Mouse (Mus musculus) adrenal gland, postnatal 10 days (tissue): Measurements from ENCODE around the gene Ap1s3. TPM values are rescaled to one million over a fixed set of nuclear protein-coding genes. Genes with fewer than 3 reads are reported as not detected.
A peak's percentile ranks its signal among the peaks of the same experiment; 100 is the strongest.
"Not testable (repeated sequence)": the region's sequence is repeated elsewhere in the genome, so short reads cannot be mapped to it uniquely, and the experiment has no call there.

Experiments
- DNase-seq: peaks from one replicate; pipeline ENCODE4 v3.0.0; 2021; ENCODE audit warnings: mixed read lengths
- total RNA-seq, 2 experiments: library from RNA; stranded (reverse); gene quantifications; 2 replicates each; pipeline ENCODE4 v1.2.3; 2021

Ap1s3 gene
- total RNA-seq, 2 experiments from 2014 or later = 1.8 to 2.9 TPM

GRCm38 (mm10) chr1:79664911-79665310 lies 6.9 kb downstream of the Ap1s3 start:
- no peak for DNase-seq

- DNase-seq = no peak
Observed at GRCm38 (mm10) chr1:79659598-79659997, 12.2 kb downstream of the Ap1s3 start.

GRCm38 (mm10) chr1:79657411-79657810 lies 14.4 kb downstream of the Ap1s3 start:
- no peak for DNase-seq

GRCm38 (mm10) chr1:79655819-79656555 lies 15.8 kb downstream of the Ap1s3 start:
- no peak for DNase-seq

DNA sequence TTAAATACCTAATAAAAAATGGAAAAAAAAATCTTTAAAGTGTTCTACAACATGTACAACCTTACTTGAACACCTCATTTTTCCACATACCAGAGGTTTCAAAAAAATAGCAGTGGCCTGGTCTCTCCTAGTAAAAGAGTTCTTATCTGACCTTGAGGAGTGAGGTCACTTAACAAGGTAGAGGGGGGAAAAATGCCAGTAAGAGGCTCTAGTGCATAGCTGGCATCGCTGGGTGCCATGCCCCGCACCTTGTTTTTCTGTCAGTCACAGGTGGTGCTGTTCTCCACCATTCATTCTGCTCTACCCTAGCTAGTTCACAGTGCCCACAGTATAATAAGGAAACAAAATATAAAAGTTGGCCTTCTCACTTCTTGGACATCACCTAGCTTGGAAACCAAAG lies 16.8 kb downstream of the Ap1s3 start:
- no peak for DNase-seq

GRCm38 (mm10) chr1:79643411-79644110 lies 28.2 kb downstream of the Ap1s3 start:
- DNase-seq = no peak

GRCm38 (mm10) chr1:79642680-79643079 lies 29.1 kb downstream of the Ap1s3 start:
- DNase-seq = no peak

DNA sequence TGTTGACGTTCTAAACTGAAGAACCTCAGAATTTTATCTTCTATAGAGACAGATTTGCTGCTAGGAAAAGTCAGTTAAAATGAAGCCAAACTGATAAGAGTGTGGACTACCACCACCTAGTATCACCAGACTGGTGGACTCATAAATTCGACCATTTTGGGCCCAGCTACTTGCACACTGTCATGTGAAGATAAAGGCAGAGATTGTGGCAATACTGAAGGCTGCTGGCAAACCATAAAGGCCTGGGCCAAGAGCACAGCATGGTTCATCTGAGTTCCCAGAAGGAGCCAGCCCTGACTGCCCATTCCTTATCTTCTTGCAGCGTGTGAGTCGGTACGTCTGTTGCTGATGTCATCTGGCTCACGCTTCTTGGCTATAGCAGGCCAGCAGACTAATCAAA lies 30.4 kb downstream of the Ap1s3 start:
- no peak for DNase-seq

GRCm38 (mm10) chr1:79640151-79640550 lies 31.6 kb downstream of the Ap1s3 start:
- peak; percentile 56 for DNase-seq

- DNase-seq = no peak
Observed at GRCm38 (mm10) chr1:79639683-79640082, 32.1 kb downstream of the Ap1s3 start.

DNA sequence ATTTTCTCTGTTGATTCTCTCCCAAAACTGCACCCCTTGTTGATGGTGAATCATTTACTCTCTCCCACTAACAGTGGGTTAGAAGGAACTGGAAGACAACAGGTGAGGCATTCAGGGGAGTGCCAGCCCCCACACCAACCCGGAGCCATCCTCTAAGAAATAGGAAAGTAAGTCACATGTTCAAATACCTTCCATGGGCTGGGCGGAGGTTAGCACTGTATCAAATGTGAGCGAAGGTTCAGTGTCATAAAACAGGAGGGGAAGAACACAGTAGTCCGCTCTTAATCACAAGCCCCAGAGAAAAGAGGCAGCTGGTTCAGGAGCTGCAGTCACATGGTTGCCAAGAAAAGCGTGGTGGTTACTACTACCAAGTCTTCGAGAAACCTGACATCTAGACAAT lies 32.7 kb downstream of the Ap1s3 start:
- DNase-seq = no peak

DNA sequence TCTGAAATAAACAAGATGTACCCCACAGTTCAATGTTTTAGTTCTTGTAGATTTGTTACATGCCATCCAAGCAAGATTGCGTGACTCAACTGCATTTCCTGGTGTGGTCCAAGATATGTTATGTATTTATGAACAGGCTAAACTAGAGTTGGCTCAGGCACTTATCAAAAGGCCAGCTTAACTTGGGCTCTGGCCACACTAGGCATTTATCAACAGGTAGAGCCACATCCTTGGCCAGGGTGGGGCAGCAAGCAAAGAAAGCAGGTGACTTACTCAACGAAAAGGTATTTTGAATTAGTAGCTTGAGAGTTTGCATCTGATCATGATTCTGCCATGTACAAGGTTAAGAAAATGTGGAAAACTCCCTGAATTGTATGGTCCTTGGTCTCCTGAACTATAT lies 34.0 kb downstream of the Ap1s3 start:
- DNase-seq = no peak

- DNase-seq = no peak
Observed at GRCm38 (mm10) chr1:79631521-79631920, 40.3 kb downstream of the Ap1s3 start.

DNA sequence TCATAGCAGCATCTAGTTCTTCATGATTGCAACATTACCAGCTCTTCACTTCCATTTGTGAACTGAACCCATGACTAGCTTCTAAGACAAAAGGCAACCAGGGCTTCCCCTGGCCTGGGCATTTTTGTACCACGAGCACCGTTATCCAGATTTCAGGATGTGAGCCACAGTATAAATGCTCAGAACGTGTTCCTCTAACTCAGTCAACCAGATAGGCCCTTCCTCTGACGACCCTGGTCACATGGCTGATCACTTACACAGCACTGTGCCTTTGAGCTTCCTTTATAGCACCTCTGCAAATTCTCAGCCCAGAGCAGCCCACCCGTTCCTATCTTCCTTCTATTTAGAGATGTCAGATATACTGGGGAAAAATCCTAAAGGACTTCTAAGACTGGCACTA lies 42.0 kb downstream of the Ap1s3 start:
- no peak for DNase-seq

- DNase-seq = peak; percentile 19
Observed at GRCm38 (mm10) chr1:79626140-79626539, 45.6 kb downstream of the Ap1s3 start.

DNA sequence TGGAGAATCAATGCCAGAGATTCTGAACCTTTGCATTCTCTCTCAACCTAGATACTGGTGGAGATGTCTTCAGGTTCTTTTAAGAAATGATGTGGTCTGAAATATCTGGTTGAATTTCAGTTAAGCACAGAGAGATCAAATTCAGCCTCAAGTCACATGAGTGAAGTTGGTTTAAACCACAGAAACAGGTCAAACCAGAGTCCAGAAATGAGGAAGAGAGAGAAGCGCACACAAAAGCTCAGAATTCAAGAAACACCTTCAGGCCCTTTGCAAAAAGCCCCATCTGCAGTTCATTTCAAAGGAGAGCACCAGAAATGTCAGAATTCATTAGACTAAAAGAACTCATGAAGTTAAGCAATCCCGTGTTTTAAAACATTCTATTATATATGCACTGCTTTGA lies 52.3 kb downstream of the Ap1s3 start:
- no peak for DNase-seq

- DNase-seq = no peak
Observed at GRCm38 (mm10) chr1:79616492-79616891, 55.3 kb downstream of the Ap1s3 start.

DNA sequence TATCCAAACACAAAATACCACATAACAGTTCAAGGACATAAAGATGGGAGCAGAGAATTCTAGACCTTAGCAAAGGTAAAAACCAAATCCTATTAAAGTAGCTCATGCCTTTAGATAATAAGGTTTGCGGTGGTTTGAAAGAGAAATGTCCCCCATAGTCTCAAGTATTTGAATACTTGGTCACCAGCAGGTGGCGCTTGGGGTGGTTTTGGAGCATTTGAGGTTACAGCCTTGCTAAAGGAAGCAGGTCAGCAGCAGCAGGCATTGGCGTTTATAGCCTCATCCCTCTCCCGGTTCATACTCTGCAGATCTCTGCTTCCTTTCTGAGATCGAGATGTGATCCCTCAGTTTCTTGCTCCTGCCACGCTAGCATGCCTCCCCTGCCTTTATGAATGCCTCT lies 57.3 kb downstream of the Ap1s3 start:
- DNase-seq = no peak

DNA sequence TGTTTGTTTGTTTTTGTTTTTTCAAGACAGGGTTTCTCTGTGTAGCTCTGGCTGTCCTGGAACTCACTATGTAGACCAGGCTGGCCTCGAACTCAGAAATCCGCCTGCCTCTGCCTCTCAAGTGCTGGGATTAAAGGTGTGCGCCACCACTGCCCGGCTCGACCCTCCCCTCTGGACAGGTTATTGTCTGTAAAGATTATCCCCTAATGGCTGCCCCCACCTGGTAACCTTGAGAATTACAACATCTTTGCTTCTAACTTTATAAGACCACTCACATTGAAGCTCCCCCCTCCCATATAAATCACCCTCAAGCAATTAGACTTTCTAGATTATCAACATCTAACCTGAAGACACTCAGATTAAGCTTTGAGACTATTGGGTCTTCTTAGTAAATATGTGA lies 60.5 kb downstream of the Ap1s3 start:
- DNase-seq = not testable (repeated sequence)

GRCm38 (mm10) chr1:79608856-79609255 lies 62.9 kb downstream of the Ap1s3 start:
- not testable (repeated sequence) for DNase-seq

GRCm38 (mm10) chr1:79602500-79602899 lies 69.3 kb downstream of the Ap1s3 start:
- DNase-seq = no peak

DNA sequence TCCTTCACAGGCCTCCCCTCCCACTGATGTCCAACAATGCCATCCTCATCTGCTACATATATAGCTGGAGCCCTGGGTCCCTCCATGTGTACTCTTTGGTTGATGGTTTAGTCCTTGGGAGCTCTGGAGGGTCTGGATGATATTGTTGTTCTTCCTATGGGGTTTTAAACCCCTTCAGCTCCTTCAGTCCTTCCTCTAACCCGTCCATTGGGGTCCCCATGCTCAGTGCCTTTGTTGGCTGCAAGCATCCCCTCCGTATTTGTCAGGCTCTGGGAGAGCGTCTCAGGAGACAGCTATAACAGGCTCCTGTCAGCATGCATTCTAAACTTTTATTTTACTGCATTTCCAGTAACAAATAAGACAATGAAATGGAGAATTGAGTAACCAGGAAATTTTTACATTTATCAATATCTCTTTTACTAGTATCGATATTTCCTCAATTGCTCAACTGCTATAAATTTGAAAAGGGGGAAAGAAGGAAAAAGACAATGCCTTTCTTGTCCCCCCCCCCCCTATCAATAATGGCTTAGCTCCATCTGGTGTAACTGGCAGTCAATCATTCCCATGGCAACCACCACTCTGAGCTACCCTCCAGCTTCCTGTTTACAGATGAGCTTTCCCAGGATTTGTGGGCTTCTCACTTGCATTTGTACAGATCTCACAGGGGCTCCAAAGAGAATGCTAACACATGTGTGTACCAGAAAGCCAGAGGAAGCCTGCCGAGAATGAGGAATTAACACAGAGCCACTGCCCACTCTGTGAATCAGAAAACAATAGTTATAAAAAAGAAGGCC lies 73.2 kb downstream of the Ap1s3 start:
- no peak for DNase-seq

- DNase-seq = peak; percentile 34
Observed at GRCm38 (mm10) chr1:79592721-79593277, 79.0 kb downstream of the Ap1s3 start.
